Mouse (Mus musculus): ENCODE results near the gene Stab2. TPM values are rescaled to one million over a fixed set of nuclear protein-coding genes. Genes with fewer than 3 reads are reported as not detected.

Stab2 gene
- polyA plus RNA-seq, 1 experiment = 0.16 TPM

- DNase-seq (ENCODE audit: low read depth) = no peak
These were observed 121.4 kb downstream of the Stab2 start for GRCm38 (mm10) chr10:86886434-86886833.

GRCm38 (mm10) chr10:86881448-86881847, 126.4 kb downstream of the Stab2 start:
- DNase-seq (ENCODE audit: low read depth) = no peak
- no peak for TF ChIP-seq CTCF (IDR thresholded peaks at IDR 0.05; ENCODE audit: borderline replicate concordance, extremely low read depth, insufficient read depth, insufficient read length)
- no peak for TF ChIP-seq POLR2A (IDR thresholded peaks at IDR 0.05; ENCODE audit: borderline replicate concordance, extremely low read depth, insufficient read depth, insufficient read length, poor library complexity, severe bottlenecking)

More at GRCm38 (mm10) chr10:86886434-86886833, 121.4 kb downstream of the Stab2 start:
- TF ChIP-seq CTCF (IDR thresholded peaks at IDR 0.05; ENCODE audit: borderline replicate concordance, extremely low read depth, insufficient read depth, insufficient read length) = no peak
- no peak for TF ChIP-seq POLR2A (IDR thresholded peaks at IDR 0.05; ENCODE audit: borderline replicate concordance, extremely low read depth, insufficient read depth, insufficient read length, poor library complexity, severe bottlenecking)

- TF ChIP-seq CTCF (IDR thresholded peaks at IDR 0.05; ENCODE audit: borderline replicate concordance, extremely low read depth, insufficient read depth, insufficient read length) (no peak), POLR2A (IDR thresholded peaks at IDR 0.05; ENCODE audit: borderline replicate concordance, extremely low read depth, insufficient read depth, insufficient read length, poor library complexity, severe bottlenecking) (no peak)
- DNase-seq (ENCODE audit: low read depth) = peak; percentile 30
These were observed 127.6 kb downstream of the Stab2 start for GRCm38 (mm10) chr10:86880071-86880806.

- TF ChIP-seq POLR2A (IDR thresholded peaks at IDR 0.05; ENCODE audit: borderline replicate concordance, extremely low read depth, insufficient read depth, insufficient read length, poor library complexity, severe bottlenecking) = no peak
- no peak for TF ChIP-seq CTCF (IDR thresholded peaks at IDR 0.05; ENCODE audit: borderline replicate concordance, extremely low read depth, insufficient read depth, insufficient read length)
- DNase-seq (ENCODE audit: low read depth) = no peak
These were observed 129.1 kb downstream of the Stab2 start for GRCm38 (mm10) chr10:86878721-86879120.

GRCm38 (mm10) chr10:86872591-86872990, 135.2 kb downstream of the Stab2 start:
- no peak for TF ChIP-seq POLR2A (IDR thresholded peaks at IDR 0.05; ENCODE audit: borderline replicate concordance, extremely low read depth, insufficient read depth, insufficient read length, poor library complexity, severe bottlenecking)
- TF ChIP-seq CTCF (IDR thresholded peaks at IDR 0.05; ENCODE audit: borderline replicate concordance, extremely low read depth, insufficient read depth, insufficient read length) = no peak
- DNase-seq (ENCODE audit: low read depth) = no peak

GRCm38 (mm10) chr10:86872121-86872520, 135.7 kb downstream of the Stab2 start:
- no peak for DNase-seq (ENCODE audit: low read depth)
- TF ChIP-seq CTCF (IDR thresholded peaks at IDR 0.05; ENCODE audit: borderline replicate concordance, extremely low read depth, insufficient read depth, insufficient read length) = no peak
- TF ChIP-seq POLR2A (IDR thresholded peaks at IDR 0.05; ENCODE audit: borderline replicate concordance, extremely low read depth, insufficient read depth, insufficient read length, poor library complexity, severe bottlenecking) = no peak

- TF ChIP-seq CTCF (IDR thresholded peaks at IDR 0.05; ENCODE audit: borderline replicate concordance, extremely low read depth, insufficient read depth, insufficient read length) = peak; percentile 41; the same call in 1 of the 2 replicates
- TF ChIP-seq POLR2A (IDR thresholded peaks at IDR 0.05; ENCODE audit: borderline replicate concordance, extremely low read depth, insufficient read depth, insufficient read length, poor library complexity, severe bottlenecking) = no peak
- DNase-seq (ENCODE audit: low read depth) = no peak
These were observed 144.4 kb downstream of the Stab2 start for GRCm38 (mm10) chr10:86863429-86863828.

GRCm38 (mm10) chr10:86862496-86862895, 145.3 kb downstream of the Stab2 start:
- no peak for DNase-seq (ENCODE audit: low read depth)
- no peak for TF ChIP-seq CTCF (IDR thresholded peaks at IDR 0.05; ENCODE audit: borderline replicate concordance, extremely low read depth, insufficient read depth, insufficient read length)
- TF ChIP-seq POLR2A (IDR thresholded peaks at IDR 0.05; ENCODE audit: borderline replicate concordance, extremely low read depth, insufficient read depth, insufficient read length, poor library complexity, severe bottlenecking) = no peak

GRCm38 (mm10) chr10:86860396-86860795, 147.4 kb downstream of the Stab2 start:
- TF ChIP-seq POLR2A (IDR thresholded peaks at IDR 0.05; ENCODE audit: borderline replicate concordance, extremely low read depth, insufficient read depth, insufficient read length, poor library complexity, severe bottlenecking) = no peak
- TF ChIP-seq CTCF (IDR thresholded peaks at IDR 0.05; ENCODE audit: borderline replicate concordance, extremely low read depth, insufficient read depth, insufficient read length) = no peak
- no peak for DNase-seq (ENCODE audit: low read depth)

- TF ChIP-seq CTCF (IDR thresholded peaks at IDR 0.05; ENCODE audit: borderline replicate concordance, extremely low read depth, insufficient read depth, insufficient read length) = no peak
- no peak for TF ChIP-seq POLR2A (IDR thresholded peaks at IDR 0.05; ENCODE audit: borderline replicate concordance, extremely low read depth, insufficient read depth, insufficient read length, poor library complexity, severe bottlenecking)
- no peak for DNase-seq (ENCODE audit: low read depth)
These were observed 154.4 kb downstream of the Stab2 start for GRCm38 (mm10) chr10:86853433-86853832.

- TF ChIP-seq CTCF (IDR thresholded peaks at IDR 0.05; ENCODE audit: borderline replicate concordance, extremely low read depth, insufficient read depth, insufficient read length) = no peak
- TF ChIP-seq POLR2A (IDR thresholded peaks at IDR 0.05; ENCODE audit: borderline replicate concordance, extremely low read depth, insufficient read depth, insufficient read length, poor library complexity, severe bottlenecking) = no peak
These were observed 155.7 kb downstream of the Stab2 start for GRCm38 (mm10) chr10:86852160-86852559.

GRCm38 (mm10) chr10:86849508-86849907, 158.3 kb downstream of the Stab2 start:
- no peak for DNase-seq (ENCODE audit: low read depth)
- TF ChIP-seq POLR2A (IDR thresholded peaks at IDR 0.05; ENCODE audit: borderline replicate concordance, extremely low read depth, insufficient read depth, insufficient read length, poor library complexity, severe bottlenecking) (no peak), CTCF (IDR thresholded peaks at IDR 0.05; ENCODE audit: borderline replicate concordance, extremely low read depth, insufficient read depth, insufficient read length) (no peak)

More at GRCm38 (mm10) chr10:86852160-86852559, 155.7 kb downstream of the Stab2 start:
- DNase-seq (ENCODE audit: low read depth) = peak; percentile 51
